Mouse (Mus musculus): ENCODE results near the gene Ptch2.

The Ptch2 gene

DNA sequence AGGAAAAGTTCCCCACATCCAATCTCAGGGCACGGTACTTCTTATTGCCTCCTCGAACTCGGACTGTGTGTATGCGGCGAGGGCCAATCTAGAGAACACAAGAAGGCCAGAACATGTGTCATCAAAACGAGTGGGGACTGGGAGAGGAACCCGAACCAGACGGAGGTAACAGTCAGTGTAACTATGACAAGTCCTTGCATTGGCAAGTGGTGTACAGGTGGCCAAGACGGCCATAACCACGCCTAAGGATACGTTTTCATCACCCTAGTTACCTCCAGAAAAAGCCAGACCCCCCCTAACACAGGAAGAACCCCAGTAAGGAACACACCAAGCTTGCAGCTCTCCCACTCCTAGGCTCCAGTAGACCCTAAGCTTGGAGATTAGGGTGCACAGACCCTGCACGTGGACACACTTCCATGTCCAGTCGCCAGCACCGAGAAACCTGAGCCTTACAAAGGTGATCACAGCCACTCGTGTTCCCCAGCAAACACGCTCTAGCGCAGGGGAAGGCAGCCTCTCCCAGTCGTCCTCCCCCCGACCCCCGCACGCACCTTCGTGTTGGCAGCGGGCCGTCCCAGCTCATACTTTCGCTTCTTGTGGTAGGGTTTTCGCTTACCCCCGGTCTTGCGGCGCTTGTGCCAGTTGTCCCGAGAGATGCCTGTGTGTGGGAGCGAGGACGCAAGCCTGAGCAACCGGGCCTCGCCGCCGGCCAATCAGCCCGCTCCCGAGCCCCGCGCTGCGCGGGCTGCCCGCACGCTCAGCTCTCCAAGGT lies 59.3 kb downstream of the Ptch2 start:
- no peak for DNase-seq

DNA sequence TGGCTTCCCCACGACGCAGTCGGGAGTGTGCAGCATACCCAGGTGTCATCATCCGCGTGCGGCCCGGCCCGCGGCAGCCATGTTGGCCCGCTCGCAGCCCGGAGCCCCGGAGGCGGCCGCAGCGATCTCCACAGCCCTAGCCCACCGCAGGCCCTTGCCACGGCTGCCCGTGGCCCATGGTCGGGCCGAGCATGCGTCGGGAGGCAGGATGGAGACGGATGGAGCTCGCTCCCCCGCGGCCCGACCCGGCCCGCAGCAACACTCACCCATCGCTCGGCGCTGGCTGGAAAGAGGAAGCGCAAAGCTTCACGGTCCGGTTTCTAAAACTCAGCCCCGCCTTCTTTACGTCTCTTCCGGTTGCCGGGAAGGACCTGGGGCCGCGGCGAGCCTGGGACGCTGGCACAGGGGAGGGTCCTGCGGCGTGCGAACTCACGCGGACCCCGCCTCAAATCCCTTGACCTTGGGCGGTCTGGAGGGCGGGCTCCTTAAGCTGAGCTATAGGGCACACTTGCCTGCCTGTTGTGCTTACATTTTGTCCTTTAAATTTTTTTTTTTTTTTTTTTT lies 60.0 kb downstream of the Ptch2 start, which contains the start of gene Rps8:
Rps8 (minus strand) TSS at position 452 of the 564 bp plus-strand sequence.
- DNase-seq, result peak; percentile 93

GRCm38 (mm10) chr4:117156372-117156771 lies 60.5 kb downstream of the Ptch2 start:
- DNase-seq, result no peak

- DNase-seq, result no peak
These were observed 63.8 kb downstream of the Ptch2 start for GRCm38 (mm10) chr4:117159666-117160065.

- no peak for DNase-seq
These were observed 65.3 kb downstream of the Ptch2 start for GRCm38 (mm10) chr4:117161183-117161582.
